In genomic region chr14:21669633-21670421, GRCm38 (mm10) we compare ENCODE assay signal across 9 mouse cellular contexts. TPM values are rescaled to one million over a fixed set of nuclear protein-coding genes. Genes with fewer than 3 reads are reported as not detected.
DNase-seq lines count a peak whose midpoint lies in the region; ATAC-seq lines count a peak whose summit lies in the region.
"Had no signal": no experiment of that assay in that cellular context is flagged by ENCODE, and none has a peak within 500 bp of the region (broad histone marks: within the 10 kb centered on the region; RNA-seq: fewer than 3 reads in every experiment).

No protein-coding gene starts in this region.

- no peak overlapping the region for H3K4me3 ChIP-seq in embryonic facial prominence, embryonic 15.5 days (replicated peaks)

- H3K27ac ChIP-seq in embryonic facial prominence, embryonic 15.5 days (replicated peaks): no peak overlapping the region

- peaks cover 53% of the 10 kb centered on the region for H3K36me3 ChIP-seq in embryonic facial prominence, embryonic 15.5 days

- ATAC-seq in embryonic facial prominence, embryonic 15.5 days (ENCODE audit: insufficient number of reproducible peaks, low FRiP score, low TSS enrichment, low read depth): peak; percentile 47; the same call in 1 of the 2 replicates
- no peak for ATAC-seq in monocyte, adult 5-6 weeks (replicated peaks; ENCODE audit: insufficient number of reproducible peaks, low FRiP score, low TSS enrichment, poor library complexity, severe bottlenecking)
- no peak for ATAC-seq in CD4-positive, CD25-positive, alpha-beta regulatory T cell, adult 4 months

- peak; percentile 40 for DNase-seq in layer of hippocampus, adult 11-12 months (ENCODE audit: low spot score)
- DNase-seq in layer of hippocampus, adult 18-20 months (ENCODE audit: low spot score in 2 of 2): no peak
- DNase-seq in heart, postnatal 10 days: peak; percentile 58
- DNase-seq in lung, postnatal 14 days: peak; percentile 56
- DNase-seq in spleen, adult 18-20 months: no peak
- DNase-seq: thymus, postnatal 36 days had no signal

- no peaks in the 10 kb centered on the region for H3K27me3 ChIP-seq in embryonic facial prominence, embryonic 15.5 days

- H3K4me1 ChIP-seq in embryonic facial prominence, embryonic 15.5 days: peaks cover 21% of the 10 kb centered on the region

- no peak overlapping the region for H3K4me2 ChIP-seq in embryonic facial prominence, embryonic 15.5 days (replicated peaks)

- 71% methylated on average over 11 of the region's 11 CpGs for WGBS in embryonic facial prominence, embryonic 15.5 days

- no peak overlapping the region for H3K9ac ChIP-seq in embryonic facial prominence, embryonic 15.5 days

- H3K9me3 ChIP-seq in embryonic facial prominence, embryonic 15.5 days (replicated peaks): no peaks in the 10 kb centered on the region

- intact Hi-C loops in heart, postnatal 10 days (cut with DNase I): no loop called here

RNA-seq across cellular contexts. Expression of gene Dupd1, which starts 44.5 kb away (rescaled TPM):
- total RNA-seq in layer of hippocampus, adult 18-20 months (2021): under 1 TPM; 0.45 to 0.48 TPM
- 0.34 TPM in 1 of 2 replicates, not detected in the other for polyA plus RNA-seq in embryonic facial prominence, embryonic 15.5 days (2015; fragmentation: Nextera tagmentation; extraction: Ambion mirVana)
- under 1 TPM in 1 of 2 experiments, not detected in 1; 0.45 TPM for total RNA-seq in heart, postnatal 10 days (2021)
- 0.58 TPM in 1 of 3 replicates, not detected in the others for total RNA-seq in monocyte, adult 5-6 weeks (2017)
- polyA plus RNA-seq in CD4-positive, CD25-positive, alpha-beta regulatory T cell, adult 4 months (2017; shearing (Covaris generic)): not detected

Comparison
In these comparisons a context has a peak if more than half of its experiments do, and no peak if none do; other contexts are left out.
1. DNase-seq: peak in layer of hippocampus, adult 11-12 months (single experiment), heart, postnatal 10 days (2 of 2) and lung, postnatal 14 days (single experiment); none in layer of hippocampus, adult 18-20 months (0 of 2) and spleen, adult 18-20 months (0 of 2).